Mouse (Mus musculus) small intestine, adult 2 months (tissue): ENCODE measurements at regions not wholly inside any gene's neighbourhood (a gene's known extent, or its start where the extent isn't known, plus 50 kb on each side); places are given as distances from the start of the nearest gene placed in this dataset.

Experiments
- CTCF ChIP-seq: fragments of 200-500 bp; IDR thresholded peaks from 2 replicates; pipeline ENCODE4 v1.5.1; 2012; ENCODE audit warnings: low read depth, mild to moderate bottlenecking, control low read depth, inconsistent platforms, low read length, moderate library complexity, mixed read lengths; ENCODE audit not compliant: insufficient replicate concordance, insufficient read length; ENCODE audit errors: extremely low read depth
- POLR2A ChIP-seq: fragments of 200-500 bp; IDR thresholded peaks from 2 replicates; pipeline ENCODE4 v1.6.1; 2012; ENCODE audit warnings: low read depth, mild to moderate bottlenecking, control low read depth, inconsistent platforms, low read length, moderate library complexity

GRCm38 (mm10) chr2:9795401-9795800, 85.7 kb upstream of the 4930412O13Rik start:
- TF ChIP-seq CTCF, result no peak
- no peak for TF ChIP-seq POLR2A
